Mouse (Mus musculus): ENCODE results near the gene Ggt6. TPM values are rescaled to one million over a fixed set of nuclear protein-coding genes. Genes with fewer than 3 reads are reported as not detected.

Ggt6 gene
- total RNA-seq, 2 experiments from 2014 or later, result not detected

GRCm38 (mm10) chr11:72466694-72467507 lies 31.6 kb downstream of the Ggt6 start:
- peak; percentile 80 for ATAC-seq (replicated peaks; ENCODE audit: low FRiP score, low TSS enrichment, poor library complexity, severe bottlenecking)

- no peak for ATAC-seq (replicated peaks; ENCODE audit: low FRiP score, low TSS enrichment, poor library complexity, severe bottlenecking)
These were observed 33.2 kb downstream of the Ggt6 start for GRCm38 (mm10) chr11:72468525-72468924.

- 0 out of 2 replicates have a peak, but pooled peaks have one; percentile 10 for ATAC-seq (replicated peaks; ENCODE audit: low FRiP score, low TSS enrichment, poor library complexity, severe bottlenecking)
These were observed 33.9 kb downstream of the Ggt6 start for GRCm38 (mm10) chr11:72469217-72469616.

- no peak for ATAC-seq (replicated peaks; ENCODE audit: low FRiP score, low TSS enrichment, poor library complexity, severe bottlenecking)
These were observed 34.7 kb downstream of the Ggt6 start for GRCm38 (mm10) chr11:72470004-72470403.

GRCm38 (mm10) chr11:72471381-72471780 lies 36.1 kb downstream of the Ggt6 start:
- no peak for ATAC-seq (replicated peaks; ENCODE audit: low FRiP score, low TSS enrichment, poor library complexity, severe bottlenecking)

- ATAC-seq (replicated peaks; ENCODE audit: low FRiP score, low TSS enrichment, poor library complexity, severe bottlenecking), result no peak
These were observed 38.2 kb downstream of the Ggt6 start for GRCm38 (mm10) chr11:72473540-72473939.

- ATAC-seq (replicated peaks; ENCODE audit: low FRiP score, low TSS enrichment, poor library complexity, severe bottlenecking), result no peak; the same call in 1 of the 2 replicates
These were observed 39.6 kb downstream of the Ggt6 start for GRCm38 (mm10) chr11:72474926-72475325.

GRCm38 (mm10) chr11:72475408-72475807 lies 40.1 kb downstream of the Ggt6 start:
- ATAC-seq (replicated peaks; ENCODE audit: low FRiP score, low TSS enrichment, poor library complexity, severe bottlenecking), result peak; percentile 71

GRCm38 (mm10) chr11:72476074-72476625 lies 40.8 kb downstream of the Ggt6 start:
- ATAC-seq (replicated peaks; ENCODE audit: low FRiP score, low TSS enrichment, poor library complexity, severe bottlenecking), result no peak

- no peak for ATAC-seq (replicated peaks; ENCODE audit: low FRiP score, low TSS enrichment, poor library complexity, severe bottlenecking)
These were observed 41.9 kb downstream of the Ggt6 start for GRCm38 (mm10) chr11:72477182-72477581.

GRCm38 (mm10) chr11:72477653-72478052 lies 42.3 kb downstream of the Ggt6 start:
- no peak for ATAC-seq (replicated peaks; ENCODE audit: low FRiP score, low TSS enrichment, poor library complexity, severe bottlenecking)

GRCm38 (mm10) chr11:72478228-72478627 lies 42.9 kb downstream of the Ggt6 start:
- no peak for ATAC-seq (replicated peaks; ENCODE audit: low FRiP score, low TSS enrichment, poor library complexity, severe bottlenecking)

- no peak for ATAC-seq (replicated peaks; ENCODE audit: low FRiP score, low TSS enrichment, poor library complexity, severe bottlenecking)
These were observed 44.2 kb downstream of the Ggt6 start for GRCm38 (mm10) chr11:72479499-72479898.

GRCm38 (mm10) chr11:72481313-72481712 lies 46.0 kb downstream of the Ggt6 start:
- no peak for ATAC-seq (replicated peaks; ENCODE audit: low FRiP score, low TSS enrichment, poor library complexity, severe bottlenecking)

- peak; percentile 56 for ATAC-seq (replicated peaks; ENCODE audit: low FRiP score, low TSS enrichment, poor library complexity, severe bottlenecking)
These were observed 46.6 kb downstream of the Ggt6 start for GRCm38 (mm10) chr11:72481952-72482351.

- no peak for ATAC-seq (replicated peaks; ENCODE audit: low FRiP score, low TSS enrichment, poor library complexity, severe bottlenecking)
These were observed 49.2 kb downstream of the Ggt6 start for GRCm38 (mm10) chr11:72484549-72484948.

- ATAC-seq (replicated peaks; ENCODE audit: low FRiP score, low TSS enrichment, poor library complexity, severe bottlenecking), result no peak
These were observed 49.8 kb downstream of the Ggt6 start for GRCm38 (mm10) chr11:72485157-72485556.

GRCm38 (mm10) chr11:72485960-72486359 lies 50.6 kb downstream of the Ggt6 start:
- no peak for ATAC-seq (replicated peaks; ENCODE audit: low FRiP score, low TSS enrichment, poor library complexity, severe bottlenecking)

- ATAC-seq (replicated peaks; ENCODE audit: low FRiP score, low TSS enrichment, poor library complexity, severe bottlenecking), result no peak
These were observed 51.8 kb downstream of the Ggt6 start for GRCm38 (mm10) chr11:72487171-72487570.

GRCm38 (mm10) chr11:72487739-72488138 lies 52.4 kb downstream of the Ggt6 start:
- no peak for ATAC-seq (replicated peaks; ENCODE audit: low FRiP score, low TSS enrichment, poor library complexity, severe bottlenecking)
